Mouse (Mus musculus): ENCODE data around the gene Rab7.
"Not testable (repeated sequence)": the region's sequence is repeated elsewhere in the genome, so short reads cannot be mapped to it uniquely, and the experiment has no call there.

The Rab7 gene

GRCm38 (mm10) chr6:88009209-88009608 is 35.9 kb downstream of the Rab7 start:
- in situ Hi-C loops (cut with MboI; ENCODE audit: unreplicated experiment in 2 of 2): no loop called here

GRCm38 (mm10) chr6:88004773-88005172 is 40.3 kb downstream of the Rab7 start:
- in situ Hi-C loops (cut with MboI; ENCODE audit: unreplicated experiment in 2 of 2): not testable (repeated sequence)

GRCm38 (mm10) chr6:88003439-88003838 is 41.6 kb downstream of the Rab7 start:
- in situ Hi-C loops (cut with MboI; ENCODE audit: unreplicated experiment in 2 of 2): no loop called here

- in situ Hi-C loops (cut with MboI; ENCODE audit: unreplicated experiment in 2 of 2): loop anchor here (5.0 to 10.0 kb wide), 3 partner anchors 234 to 294 kb away; no protein-coding TSS in a partner anchor
Observed at GRCm38 (mm10) chr6:87998358-87998757, 46.7 kb downstream of the Rab7 start.

- in situ Hi-C loops (cut with MboI; ENCODE audit: unreplicated experiment in 2 of 2): loop anchor here (5.0 to 10.0 kb wide), 3 partner anchors 233 to 293 kb away; no protein-coding TSS in a partner anchor
Observed at GRCm38 (mm10) chr6:87997706-87998265, 47.3 kb downstream of the Rab7 start.

- in situ Hi-C loops (cut with MboI; ENCODE audit: unreplicated experiment in 2 of 2): loop anchor here (5.0 to 10.0 kb wide), 3 partner anchors 232 to 292 kb away; no protein-coding TSS in a partner anchor
Observed at GRCm38 (mm10) chr6:87996606-87997005, 48.5 kb downstream of the Rab7 start.

GRCm38 (mm10) chr6:87995519-87995918 is 49.6 kb downstream of the Rab7 start:
- in situ Hi-C loops (cut with MboI; ENCODE audit: unreplicated experiment in 2 of 2): loop anchor here (5.0 to 10.0 kb wide), 3 partner anchors 231 to 291 kb away; no protein-coding TSS in a partner anchor

- in situ Hi-C loops (cut with MboI; ENCODE audit: unreplicated experiment in 2 of 2): loop anchor here (5.0 to 10.0 kb wide), 4 partner anchors 47 to 289 kb away; no protein-coding TSS in a partner anchor
Observed at GRCm38 (mm10) chr6:87993790-87994571, 51.1 kb downstream of the Rab7 start.

- in situ Hi-C loops (cut with MboI; ENCODE audit: unreplicated experiment in 2 of 2): loop anchor here (5.0 to 10.0 kb wide), 4 partner anchors 45 to 288 kb away; no protein-coding TSS in a partner anchor
Observed at GRCm38 (mm10) chr6:87992733-87993132, 52.3 kb downstream of the Rab7 start.

- in situ Hi-C loops (cut with MboI; ENCODE audit: unreplicated experiment in 2 of 2): loop anchor here (5.0 to 10.0 kb wide), 4 partner anchors 45 to 287 kb away; no protein-coding TSS in a partner anchor
Observed at GRCm38 (mm10) chr6:87991886-87992285, 53.2 kb downstream of the Rab7 start.

- in situ Hi-C loops (cut with MboI; ENCODE audit: unreplicated experiment in 2 of 2): loop anchor here (5.0 to 10.0 kb wide), 4 partner anchors 44 to 286 kb away; no protein-coding TSS in a partner anchor
Observed at GRCm38 (mm10) chr6:87991216-87991615, 53.9 kb downstream of the Rab7 start.

GRCm38 (mm10) chr6:87982506-87982905 is 62.6 kb downstream of the Rab7 start:
- in situ Hi-C loops (cut with MboI; ENCODE audit: unreplicated experiment in 2 of 2): loop anchor here in 1 of 2 experiments (10.0 kb wide), 1 partner anchor 278 kb away; no protein-coding TSS in a partner anchor

- in situ Hi-C loops (cut with MboI; ENCODE audit: unreplicated experiment in 2 of 2): loop anchor here in 1 of 2 experiments (10.0 kb wide), 1 partner anchor 277 kb away; no protein-coding TSS in a partner anchor
Observed at GRCm38 (mm10) chr6:87981547-87982256, 63.4 kb downstream of the Rab7 start, which contains the start of gene H1fx. Gene H1fx (minus strand): TSS chr6:87981637.

GRCm38 (mm10) chr6:87981030-87981485 is 64.0 kb downstream of the Rab7 start:
- in situ Hi-C loops (cut with MboI; ENCODE audit: unreplicated experiment in 2 of 2): loop anchor here in 1 of 2 experiments (10.0 kb wide), 1 partner anchor 276 kb away; no protein-coding TSS in a partner anchor

GRCm38 (mm10) chr6:87980374-87981029 is 64.6 kb downstream of the Rab7 start:
- in situ Hi-C loops (cut with MboI; ENCODE audit: unreplicated experiment in 2 of 2): loop anchor here in 1 of 2 experiments (10.0 kb wide), 1 partner anchor 276 kb away; no protein-coding TSS in a partner anchor

- in situ Hi-C loops (cut with MboI; ENCODE audit: unreplicated experiment in 2 of 2): loop anchor here in 1 of 2 experiments (10.0 kb wide), 1 partner anchor 275 kb away; no protein-coding TSS in a partner anchor
Observed at GRCm38 (mm10) chr6:87979728-87980127, 65.3 kb downstream of the Rab7 start.

- in situ Hi-C loops (cut with MboI; ENCODE audit: unreplicated experiment in 2 of 2): no loop called here
Observed at GRCm38 (mm10) chr6:87970041-87970440, 75.0 kb downstream of the Rab7 start.

- in situ Hi-C loops (cut with MboI; ENCODE audit: unreplicated experiment in 2 of 2): not testable (repeated sequence)
Observed at GRCm38 (mm10) chr6:87962457-87962856, 82.6 kb downstream of the Rab7 start.
